Comparison of ENCODE assay signal across 10 mouse cellular contexts in genomic region chr11:21414911-21415381, GRCm38 (mm10). TPM values are rescaled to one million over a fixed set of nuclear protein-coding genes. Genes with fewer than 3 reads are reported as not detected.
DNase-seq lines count a peak whose midpoint lies in the region; ATAC-seq and TF ChIP-seq lines count a peak whose summit lies in the region.
"Had no signal": no experiment of that assay in that cellular context is flagged by ENCODE, and none has a peak within 500 bp of the region (broad histone marks: within the 10 kb centered on the region; RNA-seq: fewer than 3 reads in every experiment).

No protein-coding gene starts in this region.

- ATAC-seq in intestine, postnatal 0 days, result peak; percentile 59
- peak; percentile 34 for ATAC-seq in megakaryocyte progenitor cell, adult 5-6 weeks (replicated peaks; ENCODE audit: poor library complexity)
- ATAC-seq in hindbrain, embryonic 11.5 days (ENCODE audit: low FRiP score), result no peak
- ATAC-seq: hindbrain, embryonic 16.5 days had no signal

- H3K4me3 ChIP-seq in intestine, postnatal 0 days (ENCODE audit: low read depth, low read length), result no peak overlapping the region
- H3K4me3 ChIP-seq in forebrain, embryonic 10.5 days, result no peak overlapping the region
- no peak overlapping the region for H3K4me3 ChIP-seq in hindbrain, embryonic 11.5 days (ENCODE audit: low read depth, low read length)
- H3K4me3 ChIP-seq: midbrain, embryonic 12.5 days had no signal

- H3K36me3 ChIP-seq in intestine, postnatal 0 days (ENCODE audit: control insufficient read depth, insufficient read depth), result no peaks in the 10 kb centered on the region
- H3K36me3 ChIP-seq in forebrain, embryonic 10.5 days (replicated peaks), result no peaks in the 10 kb centered on the region
- no peaks in the 10 kb centered on the region for H3K36me3 ChIP-seq in hindbrain, embryonic 11.5 days (ENCODE audit: control insufficient read depth, insufficient read depth, low read length)
- H3K36me3 ChIP-seq: midbrain, embryonic 12.5 days had no signal

- TF ChIP-seq CTCF in intestine, postnatal 0 days (IDR thresholded peaks at IDR 0.05; ENCODE audit: low read depth), result no peak

- no peak overlapping the region for H3K27ac ChIP-seq in intestine, postnatal 0 days (ENCODE audit: low read depth, low read length)
- H3K27ac ChIP-seq in forebrain, embryonic 10.5 days, result no peak overlapping the region
- no peak overlapping the region for H3K27ac ChIP-seq in hindbrain, embryonic 11.5 days (ENCODE audit: low read depth, low read length)
- H3K27ac ChIP-seq: midbrain, embryonic 12.5 days had no signal

- 17% methylated on average over 7 of the region's 7 CpGs for WGBS in intestine, postnatal 0 days
- WGBS in forebrain, embryonic 10.5 days, result 80% methylated on average over 7 of the region's 7 CpGs
- WGBS in hindbrain, embryonic 11.5 days, result 68% methylated on average over 7 of the region's 7 CpGs

- no peaks in the 10 kb centered on the region for H3K27me3 ChIP-seq in intestine, postnatal 0 days (replicated peaks; ENCODE audit: control insufficient read depth, insufficient read depth, low read length)
- no peaks in the 10 kb centered on the region for H3K27me3 ChIP-seq in forebrain, embryonic 10.5 days (ENCODE audit: poor library complexity, severe bottlenecking)
- H3K27me3 ChIP-seq in hindbrain, embryonic 11.5 days (ENCODE audit: control insufficient read depth, insufficient read depth, low read length), result no peaks in the 10 kb centered on the region
- H3K27me3 ChIP-seq: midbrain, embryonic 12.5 days had no signal

- no peaks in the 10 kb centered on the region; the same call in 1 of the 2 replicates for H3K4me1 ChIP-seq in intestine, postnatal 0 days (replicated peaks; ENCODE audit: control insufficient read depth, insufficient read depth, low read length)
- no peaks in the 10 kb centered on the region for H3K4me1 ChIP-seq in forebrain, embryonic 10.5 days
- no peaks in the 10 kb centered on the region for H3K4me1 ChIP-seq in hindbrain, embryonic 11.5 days (replicated peaks; ENCODE audit: control insufficient read depth, insufficient read depth, low read length)
- H3K4me1 ChIP-seq: midbrain, embryonic 12.5 days had no signal

- DNase-seq in adrenal gland, adult (ENCODE audit: inconsistent age in 2 of 2, low spot score in 1 of 2), result peak; percentile 9 to 67
- DNase-seq in adrenal gland, postnatal 4 days (ENCODE audit: low spot score in 2 of 2), result no peak
- DNase-seq in fat pad, adult 2 months (ENCODE audit: extremely low read depth, low read depth, low spot score), result peak; percentile 77
- DNase-seq in layer of hippocampus, postnatal 10 days (ENCODE audit: low spot score in 2 of 2), result no peak
- DNase-seq in forebrain, embryonic 10.5 days (ENCODE audit: extremely low spot score, low spot score), result no peak
- DNase-seq in hindbrain, embryonic 11.5 days (ENCODE audit: low spot score), result no peak

- H3K9me3 ChIP-seq in intestine, postnatal 0 days (ENCODE audit: control insufficient read depth), result no peaks in the 10 kb centered on the region
- H3K9me3 ChIP-seq in forebrain, embryonic 10.5 days, result no peaks in the 10 kb centered on the region
- no peaks in the 10 kb centered on the region for H3K9me3 ChIP-seq in hindbrain, embryonic 11.5 days (ENCODE audit: control insufficient read depth, low read length)
- H3K9me3 ChIP-seq: midbrain, embryonic 12.5 days had no signal

- 0 out of 2 replicates have a peak overlapping the region, but pooled peaks have one; percentile 17 for H3K4me2 ChIP-seq in intestine, postnatal 0 days (replicated peaks; ENCODE audit: low read depth)
- H3K4me2 ChIP-seq in hindbrain, embryonic 11.5 days (replicated peaks; ENCODE audit: low read depth, low read length), result no peak overlapping the region
- H3K4me2 ChIP-seq: midbrain, embryonic 12.5 days had no signal

- no peak overlapping the region for H3K9ac ChIP-seq in intestine, postnatal 0 days (ENCODE audit: low read depth, low read length)
- no peak overlapping the region for H3K9ac ChIP-seq in hindbrain, embryonic 11.5 days (ENCODE audit: low read depth, low read length)
- H3K9ac ChIP-seq: midbrain, embryonic 12.5 days had no signal

RNA-seq across cellular contexts. Expression of gene Ugp2, which starts 43.9 kb away (rescaled TPM):
- 10 to 100 TPM; 78.2 to 83.7 TPM for total RNA-seq in adrenal gland, postnatal 4 days (2021)
- polyA plus RNA-seq in intestine, postnatal 0 days (2015; fragmentation: Nextera tagmentation; extraction: Ambion mirVana), result 152 and 156 TPM in 2 replicates
- 63.3 and 64.7 TPM in 2 replicates for total RNA-seq in megakaryocyte progenitor cell, adult 5-6 weeks (2015)
- 55.0 and 72.3 TPM in 2 replicates for total RNA-seq in megakaryocyte progenitor cell, adult 5-6 weeks (2017)
- 10 to 100 TPM; 72.1 to 78.1 TPM for total RNA-seq in layer of hippocampus, postnatal 10 days (2021)
- polyA plus RNA-seq in forebrain, embryonic 10.5 days (2016; fragmentation: Nextera tagmentation; extraction: Ambion mirVana), result 44.5 and 45.2 TPM in 2 replicates
- 71.7 and 75.6 TPM in 2 replicates for polyA plus RNA-seq in hindbrain, embryonic 11.5 days (2014; fragmentation: Nextera tagmentation; extraction: Ambion mirVana)

Comparison
In these comparisons a context has a peak if more than half of its experiments do, and no peak if none do; other contexts are left out.
1. DNase-seq: peak in adrenal gland, adult (2 of 2) and fat pad, adult 2 months (single experiment); none in adrenal gland, postnatal 4 days (0 of 2), layer of hippocampus, postnatal 10 days (0 of 2), forebrain, embryonic 10.5 days (single experiment) and hindbrain, embryonic 11.5 days (single experiment).